Mouse (Mus musculus): ENCODE data around the gene Utrn. TPM values are rescaled to one million over a fixed set of nuclear protein-coding genes. Genes with fewer than 3 reads are reported as not detected.

Gene Utrn
- total RNA-seq, 2 experiments from 2014 or later: 17.2 to 28.2 TPM

- ATAC-seq (replicated peaks; ENCODE audit: poor library complexity): no peak
Measured at GRCm38 (mm10) chr10:12339005-12339703, 530.0 kb downstream of the Utrn start.

Other genes starting within 250 kb of the Utrn start
- gene Stx11, start 94.9 kb upstream of the Utrn start, total RNA-seq (2015): 5.1 and 7.6 TPM in 2 replicates
- 5.7 and 6.8 TPM in 2 replicates for gene Stx11, start 94.9 kb upstream of the Utrn start, total RNA-seq (2017)
- 17.4 and 18.7 TPM in 2 replicates for gene Sf3b5, start 136.0 kb upstream of the Utrn start, total RNA-seq (2015)
- gene Sf3b5, start 136.0 kb upstream of the Utrn start, total RNA-seq (2017): 23.3 and 23.4 TPM in 2 replicates
- 1.1 and 2.2 TPM in 2 replicates for gene Plagl1, start 191.1 kb upstream of the Utrn start, total RNA-seq (2015)
- 0.25 and 1.7 TPM in 2 replicates for gene Plagl1, start 191.1 kb upstream of the Utrn start, total RNA-seq (2017)

All from megakaryocyte progenitor cell, adult 5-6 weeks (primary cell).